Mouse (Mus musculus) limb, embryonic 11.5 days (tissue): ENCODE data around the gene Rell1. TPM values are rescaled to one million over a fixed set of nuclear protein-coding genes. Genes with fewer than 3 reads are reported as not detected.

Source experiments
- ATAC-seq: fragments of 200-750 bp; cut with Nextera tagmentation; 2 replicates; pipeline ENCODE4 v1.8.0; 2017; ENCODE audit warnings: low read depth; ENCODE audit not compliant: insufficient number of reproducible peaks, low FRiP score, low TSS enrichment
- DNase-seq: peaks from one replicate; pipeline ENCODE4 v3.0.0-alpha.2; 2015; ENCODE audit warnings: low spot score
- H3K27ac ChIP-seq: fragments of 300-500 bp; sonication (generic); replicated peaks from 2 replicates; pipeline ENCODE4 v1.5.1; 2014; ENCODE audit warnings: low read depth, mild to moderate bottlenecking, low read length
- H3K27me3 ChIP-seq: fragments of 300-500 bp; sonication (generic); 2 replicates; pipeline ENCODE4 v1.6.1; 2014; ENCODE audit warnings: mild to moderate bottlenecking, low read length, mixed read lengths; ENCODE audit not compliant: control insufficient read depth, insufficient read depth
- H3K36me3 ChIP-seq: fragments of 300-500 bp; sonication (generic); 2 replicates; pipeline ENCODE4 v1.6.1; 2014; ENCODE audit warnings: mild to moderate bottlenecking, low read length, moderate library complexity, mixed read lengths; ENCODE audit not compliant: control insufficient read depth, insufficient read depth
- H3K4me1 ChIP-seq: fragments of 300-500 bp; sonication (generic); 2 replicates; pipeline ENCODE4 v1.6.1; 2014; ENCODE audit warnings: low read length, mixed read lengths; ENCODE audit not compliant: control insufficient read depth, insufficient read depth
- H3K4me2 ChIP-seq: fragments of 300-500 bp; sonication (generic); 2 replicates; pipeline ENCODE4 v1.6.1; 2014; ENCODE audit warnings: low read depth, mild to moderate bottlenecking, moderate library complexity; ENCODE audit not compliant: severe bottlenecking
- H3K4me3 ChIP-seq: fragments of 300-500 bp; sonication (generic); 2 replicates; pipeline ENCODE4 v1.5.1; 2014; ENCODE audit warnings: low read depth, low read length
- H3K9ac ChIP-seq: fragments of 300-500 bp; sonication (generic); 2 replicates; pipeline ENCODE4 v1.6.1; 2014; ENCODE audit warnings: mild to moderate bottlenecking, low read length
- H3K9me3 ChIP-seq: fragments of 300-500 bp; sonication (generic); 2 replicates; pipeline ENCODE4 v1.6.1; 2016; ENCODE audit warnings: low read length; ENCODE audit not compliant: control insufficient read depth
- WGBS: fragments of 180-500 bp; shearing (Covaris S2); extraction: QIAGEN DNeasy Blood & Tissue Kit; methylation state at CpG from one replicate; pipeline ENCODE4 v1.1.7; 2014; 5-methylcytosine and 5-hydroxymethylcytosine counted together
- polyA plus RNA-seq: library from polyadenylated mRNA; unstranded; fragments of >200 nt; fragmentation: Nextera tagmentation; extraction: Ambion mirVana; gene quantifications from 2 replicates; pipeline ENCODE4 v1.2.1, GENCODE M21; 2014

Gene Rell1
- polyA plus RNA-seq, 1 experiment from 2014 or later, result 12.2 TPM

GRCm38 (mm10) chr5:63970991-63971390 lies 2.3 kb upstream of the Rell1 start:
- Histone ChIP-seq H3K27ac (no peak overlapping the region), H3K27me3 (no peaks in the 10 kb centered on the region), H3K9ac (no peak overlapping the region), H3K9me3 (no peaks in the 10 kb centered on the region), H3K4me1 (peaks cover 8% of the 10 kb centered on the region; the same call in 1 of the 2 replicates), H3K4me2 (no peak overlapping the region), H3K36me3 (no peaks in the 10 kb centered on the region), H3K4me3 (no peak overlapping the region)
- ATAC-seq (no peak), DNase-seq (no peak)
- 68% methylated on average over 2 of the region's 2 CpGs for WGBS

GRCm38 (mm10) chr5:63970281-63970732 lies 1.6 kb upstream of the Rell1 start:
- H3K27ac ChIP-seq, result no peak overlapping the region

GRCm38 (mm10) chr5:63969476-63970112 lies 897 bp upstream of the Rell1 start:
- Histone ChIP-seq H3K36me3 (no peaks in the 10 kb centered on the region), H3K27ac (no peak overlapping the region), H3K9me3 (no peaks in the 10 kb centered on the region), H3K9ac (no peak overlapping the region), H3K4me3 (no peak overlapping the region; the same call in 1 of the 2 replicates), H3K4me1 (peaks cover 8% of the 10 kb centered on the region; the same call in 1 of the 2 replicates), H3K27me3 (no peaks in the 10 kb centered on the region), H3K4me2 (peak overlapping the region; percentile 37)
- no peak for ATAC-seq
- 21% methylated on average over 5 of the region's 5 CpGs for WGBS
- DNase-seq, result peak; percentile 42

More at GRCm38 (mm10) chr5:63970281-63970732, 1.6 kb upstream of the Rell1 start:
- DNase-seq (no peak), ATAC-seq (no peak)
- no peak overlapping the region for H3K4me2 ChIP-seq
- no peaks in the 10 kb centered on the region for H3K36me3 ChIP-seq
- H3K9ac ChIP-seq, result no peak overlapping the region
- no peak overlapping the region for H3K4me3 ChIP-seq
- WGBS, result 15% methylated on average over 7 of the region's 7 CpGs
- H3K9me3 ChIP-seq, result no peaks in the 10 kb centered on the region
- no peaks in the 10 kb centered on the region for H3K27me3 ChIP-seq
- peaks cover 8% of the 10 kb centered on the region; the same call in 1 of the 2 replicates for H3K4me1 ChIP-seq

GRCm38 (mm10) chr5:63967591-63968141 lies 1.0 kb downstream of the Rell1 start:
- Histone ChIP-seq H3K36me3 (no peaks in the 10 kb centered on the region), H3K4me1 (peaks cover 8% of the 10 kb centered on the region; the same call in 1 of the 2 replicates), H3K4me3 (peak overlapping the region; percentile 78), H3K9me3 (no peaks in the 10 kb centered on the region), H3K27ac (no peak overlapping the region), H3K4me2 (peak overlapping the region; percentile 74), H3K27me3 (no peaks in the 10 kb centered on the region), H3K9ac (peak overlapping the region; percentile 66; the same call in 1 of the 2 replicates)
- 3% methylated on average over 12 of the region's 12 CpGs for WGBS
- peak; percentile 29 for DNase-seq
- no peak for ATAC-seq

- Histone ChIP-seq H3K36me3 (no peaks in the 10 kb centered on the region), H3K27me3 (no peaks in the 10 kb centered on the region), H3K4me1 (peaks cover 8% of the 10 kb centered on the region; the same call in 1 of the 2 replicates), H3K9me3 (no peaks in the 10 kb centered on the region), H3K4me2 (no peak overlapping the region), H3K4me3 (no peak overlapping the region), H3K27ac (no peak overlapping the region), H3K9ac (no peak overlapping the region)
- WGBS, result 80% methylated on average over 4 of the region's 4 CpGs
- no peak for DNase-seq
- no peak for ATAC-seq
Measured at GRCm38 (mm10) chr5:63966379-63966778, 2.3 kb downstream of the Rell1 start.

GRCm38 (mm10) chr5:63965946-63966345 lies 2.8 kb downstream of the Rell1 start:
- peaks cover 8% of the 10 kb centered on the region; the same call in 1 of the 2 replicates for H3K4me1 ChIP-seq
- WGBS, result 87% methylated on average over 1 of the region's 1 CpGs
- DNase-seq, result no peak

GRCm38 (mm10) chr5:63964576-63964975 lies 4.1 kb downstream of the Rell1 start:
- Histone ChIP-seq H3K4me1 (peaks cover 5% of the 10 kb centered on the region; the same call in 1 of the 2 replicates), H3K27ac (no peak overlapping the region), H3K9ac (no peak overlapping the region), H3K9me3 (no peaks in the 10 kb centered on the region), H3K27me3 (no peaks in the 10 kb centered on the region), H3K4me3 (no peak overlapping the region), H3K36me3 (no peaks in the 10 kb centered on the region), H3K4me2 (no peak overlapping the region)
- DNase-seq (no peak), ATAC-seq (no peak)
- 61% methylated on average over 8 of the region's 8 CpGs for WGBS

More at GRCm38 (mm10) chr5:63965946-63966345, 2.8 kb downstream of the Rell1 start:
- Histone ChIP-seq H3K4me3 (no peak overlapping the region), H3K9ac (no peak overlapping the region), H3K4me2 (no peak overlapping the region), H3K27me3 (no peaks in the 10 kb centered on the region), H3K27ac (no peak overlapping the region), H3K36me3 (no peaks in the 10 kb centered on the region), H3K9me3 (no peaks in the 10 kb centered on the region)
- ATAC-seq, result no peak

GRCm38 (mm10) chr5:63961726-63962125 lies 7.0 kb downstream of the Rell1 start:
- 82% methylated on average over 10 of the region's 10 CpGs for WGBS
- DNase-seq, result no peak

More at GRCm38 (mm10) chr5:63961726-63962125, 7.0 kb downstream of the Rell1 start:
- Histone ChIP-seq H3K9ac (no peak overlapping the region), H3K27ac (no peak overlapping the region), H3K9me3 (no peaks in the 10 kb centered on the region), H3K4me1 (no peaks in the 10 kb centered on the region), H3K4me2 (no peak overlapping the region), H3K27me3 (no peaks in the 10 kb centered on the region), H3K4me3 (no peak overlapping the region), H3K36me3 (no peaks in the 10 kb centered on the region)
- ATAC-seq, result no peak
